Mouse (Mus musculus): ENCODE measurements around the gene Gm42517. TPM values are rescaled to one million over a fixed set of nuclear protein-coding genes. Genes with fewer than 3 reads are reported as not detected.
A peak's percentile ranks its signal among the peaks of the same experiment; 100 is the strongest.

The Gm42517 gene
- under 1 TPM; 0.38 to 0.56 TPM for total RNA-seq (2021)
- long read RNA-seq, experiment 1, partial matches to known transcripts = 0 of 1 reads
- long read RNA-seq, experiment 1, other reads (novel, unspliced or antisense) = 0 of 1 reads
- long read RNA-seq, experiment 2 = 0 reads

DNA sequence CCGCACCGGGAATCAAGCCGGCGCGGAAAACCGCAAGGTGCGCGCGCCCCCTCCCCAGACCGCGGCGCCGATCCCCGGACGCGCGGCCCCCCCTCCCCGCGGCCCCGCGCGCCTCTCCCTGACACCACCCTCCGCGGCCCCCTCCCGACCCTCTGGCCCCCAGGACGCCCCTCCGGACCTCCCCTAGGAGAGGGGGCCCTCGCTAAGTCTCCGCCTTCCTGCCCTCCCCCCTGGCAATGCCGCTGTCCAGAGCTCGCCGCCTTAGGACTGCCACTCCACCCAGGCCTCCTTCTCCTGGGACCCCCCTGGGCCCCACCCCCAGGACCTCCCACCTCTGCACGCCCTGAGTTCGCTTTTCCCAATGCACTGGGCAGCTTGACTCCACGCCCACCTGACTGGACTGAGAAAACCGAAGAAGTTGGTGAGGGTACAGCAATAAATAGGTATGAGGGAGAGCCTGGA, at the start of gene Gm42517:
TSS of gene Gm42517 (minus strand) at position 52 of the 462 bp plus-strand sequence.
- peak; percentile 8 for DNase-seq

DNA sequence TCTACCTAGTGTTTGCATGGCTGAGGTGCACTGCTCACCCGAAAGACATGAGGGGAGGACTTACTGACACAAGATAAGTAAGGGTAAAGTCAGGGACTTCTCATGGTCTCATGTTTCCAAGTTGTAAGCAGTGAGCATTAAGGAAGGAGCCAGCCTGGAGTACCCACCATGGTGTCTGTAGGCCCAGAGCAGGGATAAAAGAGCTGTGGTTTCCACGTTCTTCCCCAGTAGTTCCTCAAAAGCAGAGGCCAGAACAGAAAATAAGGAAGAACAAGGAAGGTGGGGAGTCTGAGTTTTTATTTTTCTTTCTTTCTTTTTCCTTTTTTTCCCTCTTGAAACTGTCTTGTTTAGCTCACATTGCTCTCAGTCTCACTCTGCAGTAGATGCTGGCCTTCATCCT, 47.0 kb upstream of the Gm42517 start:
- DNase-seq = no peak

DNA sequence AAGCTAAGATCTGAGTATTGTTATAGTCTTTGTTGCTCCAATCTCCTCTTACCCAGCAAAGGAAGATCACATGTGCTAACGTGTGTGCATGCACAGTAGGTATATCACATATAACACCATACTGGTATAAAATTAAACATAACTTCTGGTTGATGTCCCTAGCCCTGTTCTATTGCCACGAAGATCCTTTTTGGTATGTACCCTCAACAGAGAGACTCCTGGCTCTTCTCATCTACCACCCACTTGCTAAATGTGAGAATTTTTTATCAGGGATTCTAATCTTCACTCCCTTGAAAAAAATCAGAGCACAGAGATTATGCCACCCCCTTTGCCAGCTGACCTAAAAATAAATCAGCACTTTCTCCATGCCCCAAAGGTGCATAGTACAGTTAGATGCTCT, 39.3 kb upstream of the Gm42517 start:
- no peak for DNase-seq

DNA sequence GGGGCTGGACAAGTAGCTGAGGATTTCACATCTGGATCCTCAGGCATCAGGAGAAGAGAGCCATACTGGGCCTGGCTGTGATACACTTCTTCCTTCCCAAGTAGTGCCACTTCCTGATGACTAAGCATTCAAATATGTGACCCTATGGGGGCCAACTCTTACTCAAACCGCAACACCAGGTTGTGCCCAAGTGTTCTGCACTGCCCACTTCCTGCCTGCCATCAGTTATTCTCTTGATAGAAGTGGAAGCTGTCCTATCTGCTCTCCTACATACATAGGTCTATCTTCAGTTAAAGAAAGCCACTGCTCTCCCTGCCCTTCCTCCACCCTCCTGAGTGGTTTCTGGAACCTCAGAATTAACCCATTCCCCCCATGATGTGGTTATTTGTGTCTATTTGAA, 37.7 kb upstream of the Gm42517 start:
- DNase-seq = no peak

DNA sequence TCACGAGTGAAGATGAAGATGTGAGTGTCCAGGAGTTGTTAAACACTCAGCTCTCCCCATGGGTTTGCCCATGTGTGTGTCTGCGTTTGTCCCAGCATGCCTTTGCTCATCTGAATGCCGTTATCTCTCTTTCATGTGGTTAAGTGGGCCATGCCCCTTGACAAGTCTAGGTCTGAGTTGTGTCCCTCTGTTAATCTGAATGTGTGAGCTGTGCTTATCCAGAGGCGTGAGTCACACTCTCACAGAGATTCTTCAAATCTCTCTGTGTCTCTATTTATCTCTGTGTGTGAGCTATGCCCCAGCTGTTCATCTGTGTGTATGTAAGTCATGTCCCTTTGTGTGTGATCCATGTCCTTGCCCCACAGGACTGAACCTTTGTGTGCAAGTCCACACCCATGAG, 35.7 kb upstream of the Gm42517 start:
- no peak for DNase-seq

DNA sequence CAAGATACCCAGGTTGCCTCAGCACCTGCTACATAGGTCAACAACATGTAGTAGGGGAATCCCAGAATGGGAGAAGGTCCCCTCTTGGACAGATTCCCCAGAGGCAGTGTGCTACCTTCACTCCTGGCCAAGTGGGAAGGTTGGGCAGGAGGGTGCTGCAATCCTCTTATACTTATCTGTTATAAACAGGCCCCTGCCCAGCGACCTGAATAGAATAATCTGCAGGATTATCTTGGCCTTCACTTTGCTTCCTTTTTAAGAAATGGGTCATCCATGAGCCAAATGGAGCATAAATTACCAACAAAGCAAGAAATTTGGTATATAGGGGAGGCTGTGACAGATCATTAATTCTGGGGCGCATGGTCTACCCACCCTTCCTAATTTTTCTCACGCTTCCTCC, 22.0 kb upstream of the Gm42517 start:
- DNase-seq = no peak

DNA sequence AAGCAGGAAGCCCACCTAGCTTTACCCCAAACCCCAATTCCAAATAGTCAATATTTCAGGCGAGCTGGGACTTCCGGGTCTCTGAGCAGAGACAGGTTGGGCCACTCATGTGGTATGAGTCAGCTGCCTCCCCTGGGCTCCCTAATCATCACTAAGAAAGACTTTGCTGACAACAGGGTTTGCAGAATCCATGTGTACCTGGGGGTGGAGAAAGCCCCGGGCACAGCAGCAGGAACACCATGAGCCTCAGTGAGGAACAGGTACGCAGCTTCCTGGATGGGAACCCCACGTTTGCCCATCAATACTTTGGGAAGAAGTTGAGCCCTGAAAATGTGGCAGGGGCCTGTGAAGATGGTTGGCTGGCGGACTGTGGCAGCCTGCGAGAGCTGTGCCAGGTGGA, 20.5 kb upstream of the Gm42517 start, which contains the start of gene Pde6b:
TSS of gene Pde6b (plus strand) at position 191 of the 400 bp plus-strand sequence.
- DNase-seq = no peak

DNA sequence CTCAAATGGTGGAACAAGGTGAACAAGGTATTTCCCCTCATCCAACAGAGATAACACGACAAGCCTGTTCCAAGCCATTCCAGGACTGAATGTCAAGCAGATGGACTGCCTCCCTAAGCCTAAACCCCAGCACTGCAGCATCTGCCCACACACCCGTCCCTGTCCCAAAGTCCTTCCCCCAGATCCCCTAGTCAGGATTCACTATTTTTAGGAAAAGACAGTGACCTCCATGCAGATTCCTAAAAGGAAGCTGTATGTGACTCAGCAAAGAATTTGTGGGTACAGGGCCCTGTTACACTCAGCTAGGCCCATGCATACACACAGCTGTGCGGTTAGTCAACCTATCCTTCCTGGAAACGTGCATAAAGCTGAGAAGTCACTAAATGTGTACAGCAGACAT, 18.7 kb upstream of the Gm42517 start:
- no peak for DNase-seq

DNA sequence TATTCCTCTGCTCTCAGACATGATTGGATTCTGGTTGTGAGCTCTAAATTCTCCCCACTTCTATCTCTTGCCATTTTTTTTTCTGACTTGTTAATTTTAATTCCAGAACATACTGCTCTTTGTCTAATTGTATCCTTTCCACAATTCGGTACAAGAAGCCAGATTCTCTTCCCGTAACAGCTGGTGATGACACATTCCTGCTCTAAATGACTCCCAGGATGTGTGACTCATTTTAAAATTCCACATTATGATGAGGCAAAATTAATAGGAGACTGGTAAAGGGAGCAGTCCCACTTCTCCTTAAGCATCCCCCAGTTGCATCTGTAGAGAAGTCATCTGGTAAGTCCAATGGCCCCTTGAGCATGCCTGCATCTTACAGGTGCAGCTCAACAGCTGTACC, 17.9 kb upstream of the Gm42517 start:
- DNase-seq = no peak

DNA sequence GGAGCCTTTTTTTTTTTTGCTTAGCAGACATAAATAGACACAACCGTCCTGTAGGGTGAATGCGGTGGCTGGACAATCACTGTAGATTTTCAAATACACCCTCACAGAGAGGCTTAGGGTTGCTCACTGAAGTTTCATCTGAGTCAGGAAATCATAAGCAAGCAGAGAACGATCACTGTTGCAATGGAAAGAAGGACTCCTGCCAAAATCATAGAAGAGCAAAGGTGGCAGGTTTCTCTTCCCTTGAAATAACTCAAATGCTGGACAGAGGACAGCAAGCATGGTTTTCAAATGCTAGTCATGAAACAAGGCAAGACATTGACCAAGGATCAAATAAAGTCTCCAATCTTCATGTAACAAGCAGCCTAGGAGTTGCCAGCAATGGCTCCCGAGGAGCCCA, 10.6 kb upstream of the Gm42517 start:
- DNase-seq = no peak

DNA sequence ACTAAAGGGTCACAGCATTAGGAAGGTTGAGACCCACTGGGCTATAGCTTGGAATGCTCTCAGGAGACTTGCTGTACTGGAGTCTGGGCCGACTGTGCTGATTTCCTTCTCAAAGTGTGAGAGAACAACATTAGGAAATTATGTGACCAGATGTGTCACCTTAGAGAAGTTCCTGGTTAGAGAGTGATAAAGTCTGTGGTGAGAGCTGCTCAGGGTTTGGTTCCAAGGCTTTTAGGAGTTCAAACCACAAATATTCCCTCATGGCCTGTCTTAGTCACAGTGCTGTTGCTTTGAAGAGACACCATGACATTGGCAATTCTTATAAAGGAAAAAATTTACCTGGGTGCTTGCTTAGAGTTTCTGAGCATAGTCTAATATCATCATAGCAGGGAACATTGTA, 8.3 kb upstream of the Gm42517 start:
- DNase-seq = no peak

DNA sequence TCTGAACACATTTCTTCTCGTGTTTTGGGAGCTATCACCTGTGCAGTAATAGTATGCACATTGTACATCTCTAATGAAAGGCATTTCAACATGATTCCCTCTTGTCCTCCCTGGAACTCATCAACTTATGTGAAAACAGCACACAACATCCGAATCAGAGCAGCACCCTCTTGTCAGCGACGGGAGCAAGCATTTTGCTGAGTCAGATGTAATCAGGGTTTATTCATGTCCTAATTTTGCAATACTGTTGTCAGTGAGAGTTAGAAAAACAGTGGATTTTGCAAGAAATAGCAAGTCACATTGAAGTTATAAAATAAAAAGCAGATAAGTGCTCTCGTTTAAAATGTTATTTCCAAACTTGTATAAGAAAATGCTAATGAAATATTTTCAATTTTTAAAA, 6.4 kb upstream of the Gm42517 start:
- DNase-seq = no peak

DNA sequence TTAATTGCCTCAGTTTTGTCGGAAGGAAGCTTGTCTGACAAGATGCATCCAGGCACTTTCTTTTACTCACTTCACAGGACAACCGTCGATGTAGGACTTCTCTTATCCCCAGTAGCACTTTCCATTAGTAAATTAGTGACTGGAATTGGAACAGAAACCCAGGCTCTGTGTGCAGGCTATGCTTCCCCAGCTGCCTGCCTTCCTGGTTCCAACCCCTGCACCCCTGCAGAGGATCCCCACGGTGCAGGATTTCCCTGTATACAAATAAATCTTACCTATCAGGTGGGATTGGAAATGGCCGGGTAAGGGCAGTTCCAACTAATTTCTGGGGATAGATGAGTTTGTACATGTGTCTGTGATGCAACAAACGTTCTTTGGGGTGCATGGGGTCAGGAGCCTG, 2.2 kb upstream of the Gm42517 start:
- no peak for DNase-seq

DNA sequence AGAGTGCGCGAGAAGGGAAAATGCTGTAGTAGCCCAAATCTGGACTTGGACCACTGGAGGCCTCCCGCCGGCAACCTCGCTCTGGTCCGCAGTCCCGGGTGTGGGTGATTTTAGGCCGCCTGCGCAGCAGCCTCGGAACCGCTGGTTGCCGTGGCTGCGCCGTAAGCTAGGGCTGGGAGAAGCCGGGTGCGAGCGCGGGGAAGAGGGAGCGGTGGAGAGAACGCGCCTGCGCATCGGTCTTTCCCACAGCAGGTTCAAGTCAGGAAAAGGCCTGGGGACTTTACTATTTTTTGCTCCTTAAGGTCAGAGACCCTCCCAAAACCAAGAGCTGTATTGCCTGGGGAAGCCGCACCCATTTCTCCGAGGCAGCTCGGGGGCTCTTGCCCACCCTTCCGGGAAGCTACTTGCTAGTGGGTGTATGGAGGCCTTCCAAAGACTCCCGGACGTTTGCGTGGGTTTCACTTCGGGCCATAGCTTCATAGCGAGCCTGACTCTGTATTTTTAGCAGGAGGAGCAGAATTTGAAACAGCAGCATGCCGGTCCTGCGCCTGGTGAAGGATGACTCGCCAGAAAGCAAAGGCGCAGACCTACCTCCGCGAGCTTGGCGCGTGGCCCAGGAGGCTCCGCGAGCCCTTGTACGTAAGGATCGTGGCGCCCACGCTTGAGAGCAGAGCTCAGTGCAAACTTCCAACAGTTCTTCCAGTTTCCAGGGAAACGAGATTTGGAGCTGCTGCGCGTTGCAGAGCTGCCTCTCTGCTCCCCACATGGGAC, 1.3 kb upstream of the Gm42517 start:
- DNase-seq = no peak

DNA sequence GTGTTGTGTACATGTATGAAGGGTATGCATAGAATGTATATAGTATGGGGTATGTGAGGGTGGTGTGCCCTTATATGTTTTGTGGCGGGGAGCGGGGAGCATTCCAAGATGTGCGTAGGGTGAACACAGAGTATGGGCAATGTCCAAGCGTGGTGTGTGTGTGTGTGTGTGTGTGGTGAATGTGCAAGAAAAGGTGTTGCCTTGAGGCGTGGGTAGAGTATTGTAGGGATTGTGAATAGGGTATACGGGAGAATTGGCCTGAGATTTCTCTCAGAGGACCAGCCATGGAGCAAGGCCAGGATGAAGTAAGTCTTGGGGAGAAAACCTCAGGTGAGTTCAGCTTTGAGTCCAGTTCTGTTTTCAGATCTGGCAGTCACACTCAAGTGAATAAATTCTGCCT, 724 bp upstream of the Gm42517 start:
- no peak for DNase-seq

DNA sequence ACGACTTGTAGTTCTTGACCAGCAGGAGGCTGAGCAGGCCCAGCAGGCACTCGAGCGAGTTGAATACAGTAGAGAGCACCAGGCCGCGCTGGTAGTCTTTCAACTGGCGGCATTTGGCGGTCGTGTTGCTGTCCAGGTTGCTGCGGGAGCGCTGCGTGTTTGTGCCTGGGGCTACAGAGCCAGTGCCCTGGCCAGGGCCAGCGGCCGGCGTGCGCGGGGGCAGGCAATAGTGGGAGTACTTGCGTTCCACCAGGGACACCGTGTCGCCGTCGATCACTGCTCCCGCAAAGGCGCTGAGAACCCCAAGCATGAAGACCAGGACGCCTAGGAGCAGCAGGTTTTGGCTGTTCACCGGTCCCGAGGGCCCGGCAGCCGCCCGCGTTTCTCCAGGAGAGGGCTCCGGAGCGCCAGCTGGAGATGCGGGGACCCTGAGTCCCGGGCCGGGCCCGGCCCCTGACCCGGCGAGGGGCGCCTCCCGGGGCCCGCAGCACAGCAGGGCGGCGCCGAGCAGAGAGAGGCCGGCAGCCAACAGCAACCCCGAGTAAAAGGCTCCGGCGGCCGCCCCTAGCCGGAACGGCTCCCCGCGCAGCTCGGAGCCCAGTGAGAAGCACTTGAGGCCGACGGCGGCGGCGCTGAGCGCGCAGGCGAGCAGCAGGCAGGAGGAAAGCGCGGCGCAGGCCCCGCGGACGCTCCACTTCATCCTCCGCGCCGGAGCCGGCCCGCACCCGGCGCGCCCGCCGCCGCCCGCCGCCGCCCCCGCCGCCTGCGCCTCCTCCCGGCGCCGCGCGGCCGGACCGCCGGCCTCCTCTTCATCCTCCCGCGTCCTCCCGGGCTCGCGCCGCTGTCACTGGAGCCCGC, 509 bp downstream of the Gm42517 start:
- peak; percentile 19 for DNase-seq

DNA sequence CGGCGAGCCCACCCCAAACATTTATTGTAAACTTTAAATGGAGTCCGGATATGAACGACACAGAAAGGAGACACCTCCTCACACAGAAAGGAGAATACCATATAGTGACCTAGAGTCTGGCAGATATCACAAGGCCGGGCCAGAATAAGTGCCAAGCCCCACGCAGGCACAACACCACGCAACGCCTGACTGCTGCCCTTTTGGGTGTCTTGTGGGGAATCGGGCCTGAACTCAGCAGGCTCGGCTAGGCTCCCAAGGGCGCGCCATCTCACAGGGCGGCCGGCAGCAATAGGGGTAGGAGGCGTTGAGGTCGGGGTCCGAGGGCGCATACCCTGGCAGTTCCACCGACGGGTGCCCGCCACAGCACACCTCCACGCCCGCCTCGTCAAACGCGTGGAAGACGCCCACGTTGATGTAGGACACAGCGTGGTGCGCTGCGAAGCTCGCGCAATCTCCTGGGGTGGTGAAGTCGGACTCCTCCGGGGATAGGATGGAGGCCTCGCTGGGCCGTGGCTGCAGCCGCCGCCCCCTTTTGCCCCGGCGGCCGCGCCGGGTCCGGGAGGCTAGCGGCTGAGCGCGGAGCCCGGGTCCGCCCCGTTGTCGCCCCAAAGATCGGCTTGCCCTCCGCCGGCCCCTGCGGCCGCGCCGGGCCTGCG, 1.3 kb downstream of the Gm42517 start:
- peak; percentile 7 for DNase-seq

DNA sequence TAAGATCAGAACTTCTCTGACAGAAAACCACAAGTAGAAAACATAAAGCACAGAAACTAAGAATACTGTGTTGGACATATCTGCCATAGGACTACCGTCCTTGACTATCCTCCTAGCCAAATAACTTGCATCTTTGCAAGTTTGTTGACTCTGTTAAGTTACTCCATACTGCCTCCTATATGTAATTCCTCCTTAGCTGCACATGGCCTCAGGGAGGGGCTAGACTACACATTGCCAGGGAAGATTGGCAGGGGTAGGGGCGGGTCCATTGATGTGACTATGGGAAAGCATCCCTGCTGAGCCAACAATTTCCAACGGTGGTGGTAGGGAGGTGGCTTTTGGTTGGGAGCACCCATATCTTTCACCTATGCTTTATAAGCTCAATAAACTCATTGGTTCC, 5.4 kb downstream of the Gm42517 start:
- no peak for DNase-seq

DNA sequence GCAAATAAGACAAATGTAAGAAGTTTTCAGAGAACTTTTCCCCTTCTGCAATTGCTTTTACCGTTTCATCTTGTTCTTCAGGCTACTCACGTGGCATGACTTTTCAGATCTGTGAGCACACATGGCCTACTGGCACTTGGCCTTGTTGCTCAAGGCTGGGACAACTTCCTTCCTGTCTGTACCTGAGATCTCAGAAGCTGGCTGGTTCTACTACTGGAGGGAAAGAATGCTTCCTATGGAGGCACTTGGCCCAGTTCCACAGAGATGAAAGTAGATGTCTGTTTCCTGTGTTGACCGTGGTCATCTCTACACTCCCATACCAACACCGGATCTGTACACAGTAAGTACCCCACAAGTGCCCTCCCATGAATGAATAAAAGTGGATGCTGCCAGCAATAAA, 7.5 kb downstream of the Gm42517 start:
- DNase-seq = no peak

DNA sequence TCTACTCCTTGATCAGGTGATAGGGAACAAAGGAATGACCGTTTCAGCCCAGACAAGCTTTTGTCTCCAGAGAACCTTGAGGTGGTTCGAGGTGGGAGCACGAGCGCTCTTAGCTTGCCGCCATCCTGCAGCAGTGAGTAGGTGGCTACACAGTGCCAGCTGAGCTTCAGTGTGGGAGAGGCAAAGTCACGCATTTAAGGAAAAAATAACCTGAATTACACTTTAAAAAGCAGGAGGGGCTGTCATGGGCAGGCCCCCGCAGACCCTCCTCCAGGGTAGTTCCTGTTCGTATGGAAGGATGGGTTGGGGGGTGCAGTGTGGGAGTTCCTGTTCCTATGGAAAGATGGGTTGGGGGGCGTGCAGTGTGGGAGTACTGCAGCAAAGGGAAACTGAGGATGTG, 8.2 kb downstream of the Gm42517 start:
- no peak for DNase-seq

DNA sequence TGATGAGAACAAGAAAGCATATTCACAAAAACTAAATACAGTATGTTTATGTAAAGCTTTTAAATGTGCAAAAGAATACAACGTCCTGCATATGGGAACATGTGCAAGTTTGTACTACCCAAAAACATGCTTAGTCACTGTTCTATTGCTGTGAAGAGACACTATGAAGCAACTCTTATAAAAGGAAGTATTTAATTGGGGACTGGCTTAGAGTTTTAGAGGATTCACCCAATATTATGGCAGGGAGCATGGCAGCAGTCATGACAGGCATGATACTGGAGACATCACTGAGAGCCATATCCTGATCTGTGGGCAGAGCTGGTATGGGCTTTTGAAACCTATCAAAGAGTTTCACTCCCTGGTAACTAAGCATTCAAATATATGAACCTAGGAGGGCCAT, 9.9 kb downstream of the Gm42517 start:
- no peak for DNase-seq

DNA sequence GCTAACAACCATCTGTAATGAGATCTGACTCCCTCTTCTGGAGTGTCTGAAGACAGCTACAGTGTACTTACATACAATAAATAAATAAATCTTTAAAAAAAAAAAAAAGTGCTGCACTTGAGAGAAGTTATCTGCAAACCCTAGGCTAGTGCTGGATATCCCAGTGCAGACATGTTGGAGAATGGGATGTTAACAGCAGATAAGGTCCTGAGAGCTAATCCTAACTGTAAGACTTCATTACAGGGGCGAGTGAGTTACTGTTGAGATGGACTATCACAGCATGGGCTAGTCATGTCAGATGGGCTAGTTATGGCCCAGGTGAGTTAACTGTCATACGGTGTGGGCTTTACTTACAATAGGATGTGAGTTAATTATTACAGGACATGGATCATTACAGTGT, 13.7 kb downstream of the Gm42517 start:
- no peak for DNase-seq

All from gastrocnemius, postnatal 25 days (tissue).